Mouse (Mus musculus) hindbrain, embryonic 11.5 days (tissue): ENCODE results near the gene Zmym6. TPM values are rescaled to one million over a fixed set of nuclear protein-coding genes. Genes with fewer than 3 reads are reported as not detected.

Experiments
- ATAC-seq: fragments of 200-750 bp; cut with Nextera tagmentation; 2 replicates; pipeline ENCODE4 v1.8.0; 2017; ENCODE audit warnings: mild to moderate bottlenecking, moderate TSS enrichment, moderate library complexity; ENCODE audit not compliant: low FRiP score
- DNase-seq: peaks from one replicate; pipeline ENCODE4 v3.0.0-alpha.2; 2015; ENCODE audit warnings: low spot score
- H3K27ac ChIP-seq: fragments of 300-500 bp; sonication (generic); 2 replicates; pipeline ENCODE4 v1.5.1; 2014; ENCODE audit warnings: mild to moderate bottlenecking, low read depth, low read length
- H3K27me3 ChIP-seq: fragments of 300-500 bp; sonication (generic); 2 replicates; pipeline ENCODE4 v1.6.1; 2014; ENCODE audit warnings: mild to moderate bottlenecking, low read length, moderate library complexity, mixed read lengths; ENCODE audit not compliant: control insufficient read depth, insufficient read depth
- H3K36me3 ChIP-seq: fragments of 300-500 bp; sonication (generic); 2 replicates; pipeline ENCODE4 v1.6.1; 2014; ENCODE audit warnings: mild to moderate bottlenecking, low read length, moderate library complexity, mixed read lengths; ENCODE audit not compliant: control insufficient read depth, insufficient read depth
- H3K4me1 ChIP-seq: fragments of 300-500 bp; sonication (generic); replicated peaks from 2 replicates; pipeline ENCODE4 v1.6.1; 2014; ENCODE audit warnings: low read length, mixed read lengths; ENCODE audit not compliant: control insufficient read depth, insufficient read depth
- H3K4me2 ChIP-seq: fragments of 300-500 bp; sonication (generic); replicated peaks from 2 replicates; pipeline ENCODE4 v1.6.1; 2014; ENCODE audit warnings: mild to moderate bottlenecking, low read depth, low read length
- H3K4me3 ChIP-seq: fragments of 300-500 bp; sonication (generic); 2 replicates; pipeline ENCODE4 v1.5.1; 2014; ENCODE audit warnings: low read depth, low read length
- H3K9ac ChIP-seq: fragments of 300-500 bp; sonication (generic); 2 replicates; pipeline ENCODE4 v1.6.1; 2014; ENCODE audit warnings: low read depth, low read length
- H3K9me3 ChIP-seq: fragments of 300-500 bp; sonication (generic); 2 replicates; pipeline ENCODE4 v1.6.1; 2016; ENCODE audit warnings: low read length; ENCODE audit not compliant: control insufficient read depth
- WGBS: fragments of 180-500 bp; shearing (Covaris S2); extraction: QIAGEN DNeasy Blood & Tissue Kit; methylation state at CpG from one replicate; pipeline ENCODE4 v1.1.7; 2014; 5-methylcytosine and 5-hydroxymethylcytosine counted together
- polyA plus RNA-seq: library from polyadenylated mRNA; unstranded; fragments of >200 nt; fragmentation: Nextera tagmentation; extraction: Ambion mirVana; gene quantifications from 2 replicates; pipeline ENCODE4 v1.2.1, GENCODE M21; 2014

Zmym6 gene
- polyA plus RNA-seq: 27.5 and 31.3 TPM in 2 replicates

- peak within 1 kb of the TSS; percentile 50 for H3K4me2 ChIP-seq
- H3K4me3 ChIP-seq: peak within 1 kb of the TSS; percentile 51
- H3K27me3 ChIP-seq: no peaks in the 10 kb centered on the region
- H3K9ac ChIP-seq: peak within 1 kb of the TSS; percentile 51
- DNase-seq (peak; percentile 98), ATAC-seq (peak; percentile 96)
- no peaks in the 10 kb centered on the region for H3K9me3 ChIP-seq
- H3K4me1 ChIP-seq: no peaks in the 10 kb centered on the region
- H3K36me3 ChIP-seq: no peaks in the 10 kb centered on the region
- peak within 1 kb of the TSS; percentile 88 for H3K27ac ChIP-seq
- WGBS: under 1% methylated on average over 46 of the region's 46 CpGs
These were observed at the start of gene Zmym6 for GRCm38 (mm10) chr4:127076875-127077548. Gene Zmym6 (plus strand): TSS chr4:127077383.

GRCm38 (mm10) chr4:127037158-127037557, 40.0 kb upstream of the Zmym6 start:
- no peak for ATAC-seq
- DNase-seq: no peak
- Histone ChIP-seq H3K9me3 (no peaks in the 10 kb centered on the region), H3K27ac (no peak overlapping the region), H3K27me3 (no peaks in the 10 kb centered on the region), H3K4me1 (no peaks in the 10 kb centered on the region), H3K9ac (no peak overlapping the region), H3K4me3 (no peak overlapping the region), H3K4me2 (no peak overlapping the region), H3K36me3 (peaks cover 22% of the 10 kb centered on the region)
- WGBS: 95% methylated on average over 3 of the region's 3 CpGs

DNA sequence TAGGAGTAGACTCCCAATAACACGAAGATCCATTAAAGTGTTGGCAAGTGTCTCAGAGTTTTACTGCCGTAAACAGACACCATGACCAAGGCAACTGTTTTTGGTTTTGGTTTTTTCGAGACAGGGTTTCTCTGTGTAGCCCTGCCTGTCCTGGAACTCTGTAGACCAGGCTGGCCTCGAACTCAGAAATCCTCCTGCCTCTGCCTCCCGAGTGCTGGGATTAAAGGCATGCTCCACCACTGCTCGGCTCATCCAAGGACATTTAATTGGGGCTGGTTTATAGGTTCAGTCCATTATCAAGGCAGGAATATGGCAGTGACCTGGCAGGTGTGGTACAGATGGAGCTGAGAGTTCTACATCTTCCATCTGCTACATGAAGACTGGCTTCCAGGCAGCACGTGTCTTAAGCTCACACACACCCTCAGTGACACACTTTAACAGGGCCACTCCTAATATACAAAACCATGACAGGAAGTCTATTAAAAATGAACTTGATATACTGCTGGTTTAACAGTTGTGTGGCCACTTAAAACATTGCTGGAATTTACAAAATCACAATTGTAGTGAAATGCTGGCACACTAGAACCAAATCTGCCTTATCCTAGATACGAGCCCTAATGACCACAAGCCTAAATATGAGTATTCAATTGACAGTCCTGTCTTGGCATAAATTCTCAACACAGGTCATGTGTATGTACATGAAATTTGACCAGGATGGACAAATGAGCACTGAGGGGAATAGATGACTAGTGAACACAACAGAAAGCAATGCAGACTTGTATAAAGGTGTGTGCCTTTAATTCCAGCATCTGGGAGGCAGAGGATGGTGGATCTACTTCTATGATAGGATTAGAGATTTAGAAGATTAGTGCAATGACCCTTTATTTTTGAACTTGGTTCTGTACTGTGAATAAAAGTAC, 39.0 kb upstream of the Zmym6 start:
- H3K9me3 ChIP-seq: no peaks in the 10 kb centered on the region
- DNase-seq: no peak
- 91% methylated on average over 8 of the region's 8 CpGs for WGBS
- no peaks in the 10 kb centered on the region for H3K27me3 ChIP-seq
- H3K36me3 ChIP-seq: peaks cover 16% of the 10 kb centered on the region
- H3K4me2 ChIP-seq: no peak overlapping the region
- H3K9ac ChIP-seq: no peak overlapping the region
- no peak overlapping the region for H3K27ac ChIP-seq
- H3K4me1 ChIP-seq: no peaks in the 10 kb centered on the region
- no peak overlapping the region for H3K4me3 ChIP-seq
- no peak for ATAC-seq

GRCm38 (mm10) chr4:127038828-127039349, 38.3 kb upstream of the Zmym6 start:
- ATAC-seq (no peak), DNase-seq (no peak)
- Histone ChIP-seq H3K4me3 (no peak overlapping the region), H3K36me3 (peaks cover 16% of the 10 kb centered on the region), H3K27me3 (no peaks in the 10 kb centered on the region), H3K4me2 (no peak overlapping the region), H3K9me3 (no peaks in the 10 kb centered on the region), H3K27ac (no peak overlapping the region), H3K9ac (no peak overlapping the region), H3K4me1 (no peaks in the 10 kb centered on the region)
- WGBS: 84% methylated on average over 3 of the region's 3 CpGs

DNA sequence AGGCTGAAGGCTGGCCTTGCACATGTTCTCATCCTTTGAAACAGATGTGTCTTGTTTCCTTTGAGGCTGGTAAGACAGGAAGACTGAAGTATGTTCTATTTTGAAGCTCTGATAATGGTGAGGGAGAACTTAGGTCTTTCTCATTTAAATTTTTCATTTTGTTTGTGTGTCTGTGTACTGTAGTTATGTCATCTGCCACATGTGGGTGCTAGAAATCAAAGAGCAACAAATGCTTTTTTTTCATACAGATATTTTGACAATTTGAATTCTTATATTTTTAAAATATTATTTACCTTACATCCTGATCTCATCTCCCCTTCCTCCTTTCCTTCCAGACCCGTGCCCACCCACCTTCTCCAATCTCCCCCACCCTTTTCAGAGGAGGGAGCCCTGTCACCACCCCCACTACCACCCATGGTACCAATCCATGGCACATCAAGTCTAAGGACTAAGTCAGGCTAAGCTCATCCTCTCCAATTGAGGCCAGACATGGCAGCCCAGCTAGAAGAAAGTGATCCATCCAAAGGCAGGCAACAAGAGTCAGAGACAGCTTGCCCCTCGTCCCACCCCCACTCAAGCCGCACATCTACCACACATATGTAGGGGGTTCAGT, 37.2 kb upstream of the Zmym6 start:
- H3K9me3 ChIP-seq: no peaks in the 10 kb centered on the region
- 87% methylated on average over 3 of the region's 3 CpGs for whole genome bisulfite sequencing

DNA sequence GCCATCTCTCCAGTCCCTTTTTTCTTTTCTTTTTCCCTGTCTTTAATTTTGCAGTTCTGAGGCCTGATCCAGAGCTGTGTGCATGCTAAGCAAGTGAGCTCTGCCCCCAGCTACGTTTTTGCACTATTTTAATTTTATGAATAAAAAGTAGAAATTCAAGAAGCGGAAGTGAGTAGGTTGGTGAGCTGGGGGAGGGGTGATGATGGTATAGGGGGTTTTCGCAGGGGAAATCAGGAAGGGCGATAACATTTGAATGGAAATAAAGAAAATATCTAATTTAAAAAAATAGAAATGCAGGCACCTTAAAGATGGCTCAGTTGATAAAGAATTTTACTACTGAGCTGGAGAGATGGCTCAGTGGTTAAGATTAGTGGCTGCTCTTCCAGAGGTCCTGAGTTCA, 33.6 kb upstream of the Zmym6 start:
- 84% methylated on average over 4 of the region's 4 CpGs for WGBS
- Histone ChIP-seq H3K4me2 (no peak overlapping the region), H3K9me3 (no peaks in the 10 kb centered on the region), H3K27me3 (no peaks in the 10 kb centered on the region), H3K36me3 (peaks cover 8% of the 10 kb centered on the region; the same call in 1 of the 2 replicates), H3K27ac (no peak overlapping the region), H3K4me3 (no peak overlapping the region), H3K4me1 (no peaks in the 10 kb centered on the region), H3K9ac (no peak overlapping the region)
- DNase-seq (no peak), ATAC-seq (no peak)

More for the DNA sequence above, 37.2 kb upstream of the Zmym6 start:
- no peak overlapping the region for H3K4me3 ChIP-seq
- DNase-seq (no peak), ATAC-seq (no peak)
- H3K27ac ChIP-seq: no peak overlapping the region
- no peak overlapping the region for H3K4me2 ChIP-seq
- H3K27me3 ChIP-seq: no peaks in the 10 kb centered on the region
- H3K4me1 ChIP-seq: no peaks in the 10 kb centered on the region
- H3K9ac ChIP-seq: no peak overlapping the region
- H3K36me3 ChIP-seq: peaks cover 16% of the 10 kb centered on the region

GRCm38 (mm10) chr4:127051121-127051520, 26.1 kb upstream of the Zmym6 start:
- H3K27me3 ChIP-seq: no peaks in the 10 kb centered on the region
- H3K9me3 ChIP-seq: no peaks in the 10 kb centered on the region
- H3K4me3 ChIP-seq: no peak overlapping the region
- ATAC-seq: no peak
- no peaks in the 10 kb centered on the region; the same call in 1 of the 2 replicates for H3K36me3 ChIP-seq
- no peak overlapping the region for H3K27ac ChIP-seq
- no peak overlapping the region for H3K4me2 ChIP-seq
- WGBS: 92% methylated on average over 8 of the region's 8 CpGs
- DNase-seq: no peak
- H3K4me1 ChIP-seq: no peaks in the 10 kb centered on the region
- no peak overlapping the region for H3K9ac ChIP-seq

DNA sequence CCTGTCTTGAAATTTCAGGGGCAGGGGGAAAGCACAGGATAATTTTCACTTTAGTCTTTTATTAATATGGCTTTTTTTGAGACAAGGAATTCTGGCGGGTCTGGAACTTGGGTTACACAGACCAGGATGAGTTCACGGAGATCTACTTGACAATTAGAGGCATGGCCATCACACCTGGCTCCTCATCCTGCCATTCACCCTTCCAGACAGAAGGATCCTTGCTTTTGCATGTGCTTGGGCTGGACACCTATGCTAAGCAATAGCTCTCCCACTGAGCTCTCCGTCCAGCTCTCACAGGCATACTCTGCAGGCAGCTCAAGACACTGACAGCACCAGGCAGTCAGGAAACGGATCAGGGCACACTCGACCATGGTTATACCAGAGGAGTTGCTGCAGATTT, 24.1 kb upstream of the Zmym6 start:
- no peak overlapping the region for H3K9ac ChIP-seq
- no peak overlapping the region for H3K4me2 ChIP-seq
- DNase-seq: no peak
- no peak overlapping the region for H3K4me3 ChIP-seq
- no peaks in the 10 kb centered on the region for H3K9me3 ChIP-seq
- no peaks in the 10 kb centered on the region for H3K27me3 ChIP-seq
- H3K36me3 ChIP-seq: no peaks in the 10 kb centered on the region
- WGBS: 95% methylated on average over 5 of the region's 5 CpGs
- H3K27ac ChIP-seq: no peak overlapping the region
- no peaks in the 10 kb centered on the region for H3K4me1 ChIP-seq
- ATAC-seq: no peak
